Mouse (Mus musculus) B cell, adult 2 months (primary cell): ENCODE measurements around the gene Ripply2.

Experiments
- DNase-seq, 2 experiments: peaks; one replicate each; pipeline ENCODE4 v3.0.0; 2022

Ripply2 gene

DNA sequence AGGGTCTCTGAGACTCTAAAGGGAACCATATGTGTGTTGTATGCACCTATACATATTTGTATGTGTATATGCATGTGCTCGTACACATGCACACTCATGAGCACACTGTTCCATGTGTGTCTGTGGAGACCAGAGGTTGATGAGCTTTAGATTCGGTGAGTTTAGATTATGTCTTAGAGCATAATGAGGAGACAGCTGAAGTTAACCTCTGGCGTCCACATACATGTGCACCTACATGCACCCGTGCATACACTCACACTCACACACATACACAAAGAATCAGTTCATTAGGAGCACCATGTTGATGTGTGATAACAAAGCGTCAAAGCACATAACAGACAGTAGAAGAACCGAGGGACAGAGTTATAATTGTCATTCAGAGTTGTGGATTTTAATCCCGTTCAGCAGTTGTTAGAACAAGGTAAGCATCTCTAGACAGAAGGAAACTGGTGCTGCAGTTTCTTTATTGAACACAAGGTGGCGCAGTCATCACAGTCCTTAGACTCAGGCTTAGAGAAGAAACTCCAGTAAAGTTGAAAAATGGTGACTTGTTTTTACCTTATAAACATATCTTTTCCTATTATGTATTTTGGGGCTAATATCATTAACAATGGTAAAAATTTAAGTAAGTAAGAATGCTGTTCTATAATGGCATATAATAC lies 12.2 kb downstream of the Ripply2 start:
- DNase-seq, result peak; percentile 73 to 75

GRCm38 (mm10) chr9:87032196-87032595 lies 16.9 kb downstream of the Ripply2 start:
- DNase-seq, result no peak

GRCm38 (mm10) chr9:87034831-87035580 lies 19.7 kb downstream of the Ripply2 start:
- DNase-seq, result no peak

DNA sequence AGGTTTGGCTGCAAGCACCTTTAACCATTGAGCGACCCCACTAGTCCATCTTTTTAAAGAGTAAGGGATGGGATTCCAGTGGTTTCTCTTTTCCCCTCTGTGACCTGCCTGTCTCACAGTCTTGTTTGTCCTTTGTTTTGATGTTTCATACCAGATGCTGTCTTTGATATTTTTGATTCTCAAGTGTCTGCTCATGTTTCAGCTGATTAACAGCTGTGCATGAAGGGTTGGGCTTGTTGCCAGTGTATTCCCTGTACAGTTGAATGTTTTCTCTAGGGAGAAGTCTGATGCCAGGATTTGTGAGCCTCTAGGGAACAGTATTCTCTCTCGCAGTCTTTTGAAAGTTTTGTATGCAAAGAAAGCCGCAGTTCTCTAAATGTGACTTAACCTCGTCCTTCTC lies 34.1 kb downstream of the Ripply2 start:
- DNase-seq, result no peak

- DNase-seq, result no peak
Observed at GRCm38 (mm10) chr9:87055547-87056235, 40.4 kb downstream of the Ripply2 start.

GRCm38 (mm10) chr9:87062337-87062736 lies 47.0 kb downstream of the Ripply2 start:
- DNase-seq, result no peak

- no peak for DNase-seq
Observed at GRCm38 (mm10) chr9:87068160-87068559, 52.8 kb downstream of the Ripply2 start.
